8 mouse cellular contexts compared by ENCODE assay signal in genomic region chr9:41934848-41935372, GRCm38 (mm10).
DNase-seq lines count a peak whose midpoint lies in the region; ATAC-seq and TF ChIP-seq lines count a peak whose summit lies in the region.

No protein-coding gene starts in this region.

- peaks cover 49% of the 10 kb centered on the region for H3K4me1 ChIP-seq in forebrain, embryonic 12.5 days
- H3K4me1 ChIP-seq in intestine, postnatal 0 days (replicated peaks; ENCODE audit: control insufficient read depth, insufficient read depth, low read length): peaks cover 4% of the 10 kb centered on the region; the same call in 1 of the 2 replicates
- H3K4me1 ChIP-seq in neural tube, embryonic 15.5 days: peaks cover 51% of the 10 kb centered on the region

- H3K4me2 ChIP-seq in forebrain, embryonic 12.5 days: peak overlapping the region; percentile 59
- H3K4me2 ChIP-seq in intestine, postnatal 0 days (replicated peaks; ENCODE audit: low read depth): peak overlapping the region; percentile 80
- H3K4me2 ChIP-seq in neural tube, embryonic 15.5 days: peak overlapping the region; percentile 77

- H3K36me3 ChIP-seq in forebrain, embryonic 12.5 days (replicated peaks): no peaks in the 10 kb centered on the region
- H3K36me3 ChIP-seq in intestine, postnatal 0 days (ENCODE audit: control insufficient read depth, insufficient read depth): no peaks in the 10 kb centered on the region
- no peaks in the 10 kb centered on the region for H3K36me3 ChIP-seq in neural tube, embryonic 15.5 days

- H3K9ac ChIP-seq in forebrain, embryonic 12.5 days: peak overlapping the region; percentile 67
- no peak overlapping the region for H3K9ac ChIP-seq in intestine, postnatal 0 days (ENCODE audit: low read depth, low read length)
- H3K9ac ChIP-seq in neural tube, embryonic 15.5 days (replicated peaks): peak overlapping the region; percentile 61

- WGBS in forebrain, embryonic 12.5 days: 15% methylated on average over 10 of the region's 10 CpGs
- WGBS in intestine, postnatal 0 days: 27% methylated on average over 10 of the region's 10 CpGs
- 12% methylated on average over 10 of the region's 10 CpGs for WGBS in neural tube, embryonic 15.5 days

- H3K4me3 ChIP-seq in left cerebral cortex, adult 2 months: peak overlapping the region; percentile 49
- H3K4me3 ChIP-seq in forebrain, embryonic 12.5 days (replicated peaks): peak overlapping the region; percentile 29
- H3K4me3 ChIP-seq in intestine, postnatal 0 days (ENCODE audit: low read depth, low read length): no peak overlapping the region
- peak overlapping the region; percentile 40 for H3K4me3 ChIP-seq in neural tube, embryonic 15.5 days (replicated peaks)

- DNase-seq in left cerebral cortex, adult 2 months (ENCODE audit: extremely low spot score in 1 of 2, low spot score in 2 of 2): no peak
- DNase-seq in left cerebral cortex, adult 11 months (ENCODE audit: low spot score): no peak
- DNase-seq in frontal cortex, postnatal 14 days (ENCODE audit: low spot score in 2 of 2): no peak
- no peak for DNase-seq in cerebellum, postnatal 4 days (ENCODE audit: low spot score in 2 of 2)
- DNase-seq in adipocyte (ENCODE audit: low spot score): no peak

- no peaks in the 10 kb centered on the region for H3K27me3 ChIP-seq in forebrain, embryonic 12.5 days
- H3K27me3 ChIP-seq in intestine, postnatal 0 days (replicated peaks; ENCODE audit: control insufficient read depth, insufficient read depth, low read length): no peaks in the 10 kb centered on the region
- H3K27me3 ChIP-seq in neural tube, embryonic 15.5 days (replicated peaks): no peaks in the 10 kb centered on the region

- intact Hi-C loops in left cerebral cortex, adult 2 months (cut with DNase I): loop anchor here (5.0 kb wide), 2 partner anchors 128 to 198 kb away; no protein-coding TSS in a partner anchor

- peak overlapping the region; percentile 74 for H3K27ac ChIP-seq in left cerebral cortex, adult 2 months
- peak overlapping the region; percentile 94 for H3K27ac ChIP-seq in forebrain, embryonic 12.5 days
- no peak overlapping the region for H3K27ac ChIP-seq in intestine, postnatal 0 days (ENCODE audit: low read depth, low read length)
- peak overlapping the region; percentile 97 for H3K27ac ChIP-seq in neural tube, embryonic 15.5 days (replicated peaks)

- no peak for TF ChIP-seq CTCF in left cerebral cortex, adult 2 months (IDR thresholded peaks at IDR 0.05)
- no peak for TF ChIP-seq CTCF in intestine, postnatal 0 days (IDR thresholded peaks at IDR 0.05; ENCODE audit: low read depth)

- H3K9me3 ChIP-seq in forebrain, embryonic 12.5 days: no peaks in the 10 kb centered on the region
- no peaks in the 10 kb centered on the region for H3K9me3 ChIP-seq in intestine, postnatal 0 days (ENCODE audit: control insufficient read depth)
- no peaks in the 10 kb centered on the region for H3K9me3 ChIP-seq in neural tube, embryonic 15.5 days (replicated peaks)

- no peak for ATAC-seq in forebrain, embryonic 12.5 days (ENCODE audit: low FRiP score)
- no peak for ATAC-seq in intestine, postnatal 0 days
- ATAC-seq in neural tube, embryonic 15.5 days (ENCODE audit: low FRiP score): no peak
